Mouse (Mus musculus) ES-E14 (cell line): ENCODE results near the gene Zfp46.

Source experiments
- HCFC1 ChIP-seq: IDR thresholded peaks from 2 replicates; pipeline ENCODE4 v1.6.1; 2012; ENCODE audit warnings: low read length, inconsistent platforms, borderline replicate concordance; ENCODE audit not compliant: insufficient read depth
- ZNF384 ChIP-seq: IDR thresholded peaks from 2 replicates; pipeline ENCODE4 v1.6.1; 2012; ENCODE audit warnings: low read depth, low read length, inconsistent platforms

DNA sequence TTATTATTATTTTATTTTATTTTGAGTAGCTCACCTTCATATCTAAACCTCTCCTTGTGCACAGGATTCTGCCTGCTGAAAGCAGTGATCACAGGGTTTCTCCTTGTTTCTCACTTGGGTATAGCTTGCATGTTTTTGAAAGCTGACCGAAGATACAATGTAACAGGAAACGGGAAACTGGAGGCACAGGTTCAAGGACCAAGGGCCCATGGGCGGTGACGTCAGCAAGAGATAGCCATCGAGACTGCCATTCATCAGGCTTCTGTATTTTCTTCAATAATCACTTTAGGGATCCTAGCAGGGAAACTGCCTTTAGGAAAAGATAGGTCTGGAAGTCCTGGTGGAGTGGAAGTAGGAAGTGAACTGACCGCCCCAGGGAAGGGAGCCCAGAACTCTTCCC, 7.2 kb downstream of the Zfp46 start:
- TF ChIP-seq HCFC1 (no peak), ZNF384 (no peak)
